Mouse (Mus musculus): Measurements from ENCODE around the gene Fth1.
A peak's percentile ranks its signal among the peaks of the same experiment; 100 is the strongest.
"Not testable (repeated sequence)": the region's sequence is repeated elsewhere in the genome, so short reads cannot be mapped to it uniquely, and the experiment has no call there.

Fth1 gene

GRCm38 (mm10) chr19:9980258-9980657 is at the start of gene Fth1:
Gene Fth1 (plus strand): TSS chr19:9980598.
- no peak for DNase-seq (ENCODE audit: low read depth)

GRCm38 (mm10) chr19:9931167-9931607 is 49.2 kb upstream of the Fth1 start:
- not testable (repeated sequence) for DNase-seq (ENCODE audit: low read depth)

GRCm38 (mm10) chr19:9933908-9934307 is 46.5 kb upstream of the Fth1 start:
- no peak for DNase-seq (ENCODE audit: low read depth)

GRCm38 (mm10) chr19:9936579-9936978 is 43.8 kb upstream of the Fth1 start:
- no peak for DNase-seq (ENCODE audit: low read depth)

GRCm38 (mm10) chr19:9937428-9937827 is 43.0 kb upstream of the Fth1 start:
- no peak for DNase-seq (ENCODE audit: low read depth)

GRCm38 (mm10) chr19:9938156-9938823 is 42.1 kb upstream of the Fth1 start:
- DNase-seq (ENCODE audit: low read depth), result no peak

- DNase-seq (ENCODE audit: low read depth), result peak; percentile 88
These were observed 41.5 kb upstream of the Fth1 start for GRCm38 (mm10) chr19:9938824-9939303.

GRCm38 (mm10) chr19:9939841-9940240 is 40.6 kb upstream of the Fth1 start:
- DNase-seq (ENCODE audit: low read depth), result no peak

GRCm38 (mm10) chr19:9940903-9941302 is 39.5 kb upstream of the Fth1 start:
- no peak for DNase-seq (ENCODE audit: low read depth)

GRCm38 (mm10) chr19:9941809-9942208 is 38.6 kb upstream of the Fth1 start:
- no peak for DNase-seq (ENCODE audit: low read depth)

- no peak for DNase-seq (ENCODE audit: low read depth)
These were observed 37.6 kb upstream of the Fth1 start for GRCm38 (mm10) chr19:9942539-9943533.

- no peak for DNase-seq (ENCODE audit: low read depth)
These were observed 34.4 kb upstream of the Fth1 start for GRCm38 (mm10) chr19:9945800-9946564.

- DNase-seq (ENCODE audit: low read depth), result no peak
These were observed 33.4 kb upstream of the Fth1 start for GRCm38 (mm10) chr19:9946986-9947385.

- DNase-seq (ENCODE audit: low read depth), result no peak
These were observed 28.0 kb upstream of the Fth1 start for GRCm38 (mm10) chr19:9952390-9952789.

GRCm38 (mm10) chr19:9952912-9953311 is 27.5 kb upstream of the Fth1 start:
- DNase-seq (ENCODE audit: low read depth), result no peak

- DNase-seq (ENCODE audit: low read depth), result no peak
These were observed 26.2 kb upstream of the Fth1 start for GRCm38 (mm10) chr19:9954055-9954810.

- DNase-seq (ENCODE audit: low read depth), result no peak
These were observed 25.6 kb upstream of the Fth1 start for GRCm38 (mm10) chr19:9954811-9955202.

- DNase-seq (ENCODE audit: low read depth), result no peak
These were observed 25.0 kb upstream of the Fth1 start for GRCm38 (mm10) chr19:9955438-9955837.

- no peak for DNase-seq (ENCODE audit: low read depth)
These were observed 23.6 kb upstream of the Fth1 start for GRCm38 (mm10) chr19:9956624-9957388.

- DNase-seq (ENCODE audit: low read depth), result no peak
These were observed 22.4 kb upstream of the Fth1 start for GRCm38 (mm10) chr19:9957965-9958364.

- no peak for DNase-seq (ENCODE audit: low read depth)
These were observed 19.6 kb upstream of the Fth1 start for GRCm38 (mm10) chr19:9960769-9961168.

Data from c-Kit-positive CD71-negative TER-119-negative erythroid progenitor cells, embryonic 14.5 days (primary cell).